8 mouse cellular contexts compared by ENCODE assay signal in genomic region chr12:29907056-29907455, GRCm38 (mm10). TPM values are rescaled to one million over a fixed set of nuclear protein-coding genes. Genes with fewer than 3 reads are reported as not detected.
DNase-seq lines count a peak whose midpoint lies in the region; ATAC-seq and TF ChIP-seq lines count a peak whose summit lies in the region.

No protein-coding gene starts in this region.

- H3K9me3 ChIP-seq in kidney, embryonic 15.5 days (replicated peaks) = no peaks in the 10 kb centered on the region
- no peaks in the 10 kb centered on the region for H3K9me3 ChIP-seq in stomach, postnatal 0 days (ENCODE audit: control insufficient read depth, low read length)

- no peak; the same call in 1 of the 2 replicates for TF ChIP-seq CTCF in heart, adult 2 months (IDR thresholded peaks at IDR 0.05)
- TF ChIP-seq CTCF in stomach, postnatal 0 days (IDR thresholded peaks at IDR 0.05; ENCODE audit: low read depth) = peak; percentile 91

- no peak overlapping the region for H3K4me3 ChIP-seq in heart, adult 2 months
- H3K4me3 ChIP-seq in kidney, embryonic 15.5 days (replicated peaks) = no peak overlapping the region
- no peak overlapping the region for H3K4me3 ChIP-seq in stomach, postnatal 0 days (ENCODE audit: low read depth, low read length)

- H3K79me2 ChIP-seq in heart, adult 2 months (replicated peaks; ENCODE audit: control insufficient read depth, insufficient read depth, low read length) = no peaks in the 10 kb centered on the region

- 0 out of 2 replicates have a peak, but pooled peaks have one; percentile 42 for TF ChIP-seq EP300 in heart, adult 2 months (IDR thresholded peaks at IDR 0.05; ENCODE audit: insufficient read depth, low read depth, low read length)
- TF ChIP-seq EP300 in stomach, postnatal 0 days (optimal IDR thresholded peaks at IDR 0.05) = no peak

- 18% methylated on average over 2 of the region's 2 CpGs for WGBS in heart, adult 2 months
- 20% methylated on average over 2 of the region's 2 CpGs for WGBS in kidney, embryonic 15.5 days
- WGBS in stomach, postnatal 0 days = 37% methylated on average over 2 of the region's 2 CpGs

- intact Hi-C loops in heart, adult 2 months (cut with DNase I) = loop anchor here (5.0 kb wide), 1 partner anchor 135 kb away; no protein-coding TSS in a partner anchor

- no peak overlapping the region for H3K4me2 ChIP-seq in kidney, embryonic 15.5 days
- H3K4me2 ChIP-seq in stomach, postnatal 0 days (replicated peaks; ENCODE audit: low read depth) = no peak overlapping the region

- DNase-seq in right cerebral cortex, adult 18-20 months = peak; percentile 50
- no peak for DNase-seq in right cerebral cortex, postnatal 14 days
- peak; percentile 34 to 64 for DNase-seq in cerebellum, postnatal 25 days
- peak; percentile 63 to 76 for DNase-seq in heart, adult 2 months
- peak; percentile 94 for DNase-seq in lung, postnatal 36 days
- DNase-seq in stomach, postnatal 0 days (ENCODE audit: low spot score) = peak; percentile 50
- no peak for DNase-seq in spleen, postnatal 36 days (ENCODE audit: low spot score in 2 of 2)

- H3K27ac ChIP-seq in heart, adult 2 months = peak overlapping the region; percentile 38
- no peak overlapping the region for H3K27ac ChIP-seq in kidney, embryonic 15.5 days
- no peak overlapping the region for H3K27ac ChIP-seq in stomach, postnatal 0 days (replicated peaks)

- peak; percentile 64; the same call in 1 of the 2 replicates for ATAC-seq in kidney, embryonic 15.5 days (replicated peaks; ENCODE audit: low FRiP score)
- ATAC-seq in stomach, postnatal 0 days (ENCODE audit: low FRiP score, low TSS enrichment) = peak; percentile 87

- H3K36me3 ChIP-seq in heart, adult 2 months (ENCODE audit: control insufficient read depth, insufficient read depth, low read length) = no peaks in the 10 kb centered on the region
- no peaks in the 10 kb centered on the region for H3K36me3 ChIP-seq in kidney, embryonic 15.5 days
- H3K36me3 ChIP-seq in stomach, postnatal 0 days (ENCODE audit: control insufficient read depth, insufficient read depth, low read length) = no peaks in the 10 kb centered on the region

- H3K9ac ChIP-seq in heart, adult 2 months (ENCODE audit: low read depth, low read length) = no peak overlapping the region
- H3K9ac ChIP-seq in kidney, embryonic 15.5 days = no peak overlapping the region
- no peak overlapping the region for H3K9ac ChIP-seq in stomach, postnatal 0 days (ENCODE audit: low read length)

- H3K4me1 ChIP-seq in heart, adult 2 months (ENCODE audit: control insufficient read depth, insufficient read depth, low read length) = peaks cover 7% of the 10 kb centered on the region
- H3K4me1 ChIP-seq in kidney, embryonic 15.5 days = 0 out of 2 replicates have a peak, but pooled peaks cover 4% of the 10 kb centered on the region
- H3K4me1 ChIP-seq in stomach, postnatal 0 days (replicated peaks; ENCODE audit: control insufficient read depth, insufficient read depth) = no peaks in the 10 kb centered on the region

- H3K27me3 ChIP-seq in heart, adult 2 months (ENCODE audit: control insufficient read depth, insufficient read depth, low read length) = no peaks in the 10 kb centered on the region
- H3K27me3 ChIP-seq in kidney, embryonic 15.5 days = no peaks in the 10 kb centered on the region
- H3K27me3 ChIP-seq in stomach, postnatal 0 days (ENCODE audit: control insufficient read depth, insufficient read depth, low read length) = no peaks in the 10 kb centered on the region

- no peak for TF ChIP-seq POLR2A in heart, adult 2 months (IDR thresholded peaks at IDR 0.05; ENCODE audit: insufficient read depth, low read depth, low read length)

RNA-seq across cellular contexts. Expression of gene Pxdn, which starts 30.4 kb away (rescaled TPM):
- 10 to 100 TPM; 28.7 to 41.0 TPM for total RNA-seq in heart, adult 2 months (2021)
- 69.4 and 92.3 TPM in 2 replicates for polyA plus RNA-seq in heart, adult 2 months (2012; rRNA removed)
- polyA plus RNA-seq in kidney, embryonic 15.5 days (2015; fragmentation: Nextera tagmentation; extraction: Ambion mirVana) = 87.6 and 100.0 TPM in 2 replicates
- polyA plus RNA-seq in stomach, postnatal 0 days (2015; fragmentation: Nextera tagmentation; extraction: Ambion mirVana) = 19.4 and 20.9 TPM in 2 replicates

Comparison
In these comparisons a context has a peak if more than half of its experiments do, and no peak if none do; other contexts are left out.
1. DNase-seq: peak in right cerebral cortex, adult 18-20 months (single experiment), cerebellum, postnatal 25 days (2 of 2), heart, adult 2 months (2 of 2), lung, postnatal 36 days (single experiment) and stomach, postnatal 0 days (single experiment); none in right cerebral cortex, postnatal 14 days (single experiment) and spleen, postnatal 36 days (0 of 2).